Mouse (Mus musculus) right cerebral cortex, postnatal 36 days (tissue): ENCODE results near the gene Cox6a1.
"Not testable (repeated sequence)": the region's sequence is repeated elsewhere in the genome, so short reads cannot be mapped to it uniquely, and the experiment has no call there.

Experiments
- DNase-seq, 2 experiments: peaks; one replicate each; pipeline ENCODE4 v3.0.0; 2022; ENCODE audit warnings: low spot score in 2 of 2, mixed read lengths in 1 of 2

The Cox6a1 gene

GRCm38 (mm10) chr5:115347564-115347963 lies 1.2 kb downstream of the Cox6a1 start:
- peak; percentile 53 to 66 for DNase-seq

GRCm38 (mm10) chr5:115341314-115342165 lies 7.2 kb downstream of the Cox6a1 start:
- no peak for DNase-seq

- peak; percentile 73 to 81 for DNase-seq
These were observed 8.0 kb downstream of the Cox6a1 start, which contains the start of the genes Gatc and Triap1 for GRCm38 (mm10) chr5:115340577-115341313. Gene Gatc (minus strand): TSS chr5:115341178. Gene Triap1 (plus strand): TSS chr5:115341225.

- DNase-seq: no peak
These were observed 8.8 kb downstream of the Cox6a1 start for GRCm38 (mm10) chr5:115340007-115340406.

GRCm38 (mm10) chr5:115333626-115334025 lies 15.2 kb downstream of the Cox6a1 start:
- no peak for DNase-seq

- DNase-seq: no peak
These were observed 17.8 kb downstream of the Cox6a1 start for GRCm38 (mm10) chr5:115330955-115331354.

GRCm38 (mm10) chr5:115327610-115328548 lies 20.9 kb downstream of the Cox6a1 start:
- DNase-seq: no peak

GRCm38 (mm10) chr5:115326875-115327609 lies 21.7 kb downstream of the Cox6a1 start, which contains the start of gene Srsf9:
Gene Srsf9 (plus strand): TSS chr5:115327177.
- DNase-seq: peak; percentile 91

GRCm38 (mm10) chr5:115326256-115326831 lies 22.4 kb downstream of the Cox6a1 start:
- DNase-seq: no peak

- peak; percentile 82 to 85 for DNase-seq
These were observed 29.5 kb downstream of the Cox6a1 start for GRCm38 (mm10) chr5:115319004-115319940.

- no peak for DNase-seq
These were observed 31.0 kb downstream of the Cox6a1 start for GRCm38 (mm10) chr5:115317645-115318328.

- DNase-seq: no peak
These were observed 31.7 kb downstream of the Cox6a1 start for GRCm38 (mm10) chr5:115316968-115317644.

- no peak for DNase-seq
These were observed 35.2 kb downstream of the Cox6a1 start for GRCm38 (mm10) chr5:115313668-115313943.

GRCm38 (mm10) chr5:115312816-115313667 lies 35.7 kb downstream of the Cox6a1 start:
- DNase-seq: no peak

- no peak for DNase-seq
These were observed 36.4 kb downstream of the Cox6a1 start for GRCm38 (mm10) chr5:115312354-115312753.

- DNase-seq: not testable (repeated sequence)
These were observed 46.6 kb downstream of the Cox6a1 start for GRCm38 (mm10) chr5:115302190-115302589.

GRCm38 (mm10) chr5:115301615-115302014 lies 47.2 kb downstream of the Cox6a1 start:
- DNase-seq: no peak
